Mouse (Mus musculus) heart, postnatal 25 days (tissue): Measurements from ENCODE around the gene Man2a1. TPM values are rescaled to one million over a fixed set of nuclear protein-coding genes. Genes with fewer than 3 reads are reported as not detected.
"Not testable (repeated sequence)": the region's sequence is repeated elsewhere in the genome, so short reads cannot be mapped to it uniquely, and the experiment has no call there.

Experiments
- DNase-seq: peaks from one replicate; pipeline ENCODE4 v3.0.0; 2022; ENCODE audit warnings: low spot score
- intact Hi-C: fragments of 180-260 bp; cut with DNase I; formaldehyde crosslinking; loops from one replicate; pipeline ENCODE4 v1.15.1; 2025
- total RNA-seq, 2 experiments: library from RNA; stranded (reverse); gene quantifications; 2 replicates each; pipeline ENCODE4 v1.2.3; 2021

Man2a1 gene
- total RNA-seq, 2 experiments from 2014 or later, result 18.3 to 20.4 TPM

GRCm38 (mm10) chr17:64743606-64744300 is 143.2 kb downstream of the Man2a1 start:
- DNase-seq, result no peak
- intact Hi-C loops, result no loop called here

GRCm38 (mm10) chr17:64746637-64747225 is 146.2 kb downstream of the Man2a1 start:
- no peak for DNase-seq
- intact Hi-C loops, result loop anchor here (5.0 kb wide), 1 partner anchor 144 kb away; the partner anchor contains the start of gene Man2a1

- DNase-seq, result no peak
- intact Hi-C loops, result loop anchor here (5.0 kb wide), 1 partner anchor 145 kb away; the partner anchor contains the start of gene Man2a1
Measured at GRCm38 (mm10) chr17:64747461-64747860, 146.9 kb downstream of the Man2a1 start.

- DNase-seq, result no peak
- intact Hi-C loops, result loop anchor here (5.0 kb wide), 1 partner anchor 146 kb away; the partner anchor contains the start of gene Man2a1
Measured at GRCm38 (mm10) chr17:64748131-64748530, 147.6 kb downstream of the Man2a1 start.

GRCm38 (mm10) chr17:64749146-64749545 is 148.6 kb downstream of the Man2a1 start:
- no peak for DNase-seq
- intact Hi-C loops, result loop anchor here (5.0 kb wide), 1 partner anchor 147 kb away; the partner anchor contains the start of gene Man2a1

- no peak for DNase-seq
- intact Hi-C loops, result no loop called here
Measured at GRCm38 (mm10) chr17:64751249-64751648, 150.7 kb downstream of the Man2a1 start.

GRCm38 (mm10) chr17:64752126-64753019 is 151.8 kb downstream of the Man2a1 start:
- DNase-seq, result peak; percentile 17

GRCm38 (mm10) chr17:64753507-64753906 is 153.0 kb downstream of the Man2a1 start:
- no peak for DNase-seq
- intact Hi-C loops, result no loop called here

More at GRCm38 (mm10) chr17:64752126-64753019, 151.8 kb downstream of the Man2a1 start:
- intact Hi-C loops, result no loop called here

GRCm38 (mm10) chr17:64754142-64754863 is 153.8 kb downstream of the Man2a1 start:
- DNase-seq, result no peak
- intact Hi-C loops, result no loop called here

GRCm38 (mm10) chr17:64755191-64755590 is 154.7 kb downstream of the Man2a1 start:
- DNase-seq, result no peak
- intact Hi-C loops, result no loop called here

- intact Hi-C loops, DNase-seq: not testable (repeated sequence)
Measured at GRCm38 (mm10) chr17:64762651-64763050, 162.1 kb downstream of the Man2a1 start.

GRCm38 (mm10) chr17:64763491-64763890 is 163.0 kb downstream of the Man2a1 start:
- no peak for DNase-seq
- intact Hi-C loops, result no loop called here

GRCm38 (mm10) chr17:64764175-64765122 is 163.9 kb downstream of the Man2a1 start:
- intact Hi-C loops, result no loop called here
- DNase-seq, result no peak

GRCm38 (mm10) chr17:64765286-64765685 is 164.8 kb downstream of the Man2a1 start:
- DNase-seq, result no peak

GRCm38 (mm10) chr17:64766507-64766906 is 166.0 kb downstream of the Man2a1 start:
- intact Hi-C loops, result no loop called here
- no peak for DNase-seq

More at GRCm38 (mm10) chr17:64765286-64765685, 164.8 kb downstream of the Man2a1 start:
- intact Hi-C loops, result no loop called here

GRCm38 (mm10) chr17:64770277-64770676 is 169.7 kb downstream of the Man2a1 start:
- DNase-seq, result no peak
- intact Hi-C loops, result no loop called here

GRCm38 (mm10) chr17:64772611-64773010 is 172.1 kb downstream of the Man2a1 start:
- intact Hi-C loops, result no loop called here

GRCm38 (mm10) chr17:64774218-64774617 is 173.7 kb downstream of the Man2a1 start:
- intact Hi-C loops, result no loop called here

More at GRCm38 (mm10) chr17:64772611-64773010, 172.1 kb downstream of the Man2a1 start:
- DNase-seq, result no peak

More at GRCm38 (mm10) chr17:64774218-64774617, 173.7 kb downstream of the Man2a1 start:
- DNase-seq, result no peak
